Mouse (Mus musculus): ENCODE measurements around the gene Plekhg1.

DNA sequence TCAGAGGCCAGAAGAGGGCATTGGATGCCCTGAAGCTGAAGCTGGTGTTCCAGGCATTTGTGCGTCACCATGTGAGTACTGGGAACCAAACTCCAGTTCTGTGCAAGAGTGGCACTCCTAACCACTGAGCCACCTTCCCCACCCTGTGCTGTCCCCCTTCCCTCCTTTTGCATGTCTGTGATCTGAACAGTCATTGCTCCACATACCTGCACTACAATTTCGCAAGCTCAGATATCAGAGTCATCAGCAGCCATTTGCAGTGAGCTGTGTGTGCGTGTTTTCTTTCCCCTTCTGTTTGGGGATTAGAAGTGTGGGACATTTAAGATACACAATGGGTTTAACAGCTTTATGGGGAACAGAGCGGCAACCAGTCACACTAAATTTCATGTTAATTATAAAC lies 46.4 kb downstream of the Plekhg1 start:
- TF ChIP-seq ZKSCAN1 (IDR thresholded peaks at IDR 0.05; ENCODE audit: borderline replicate concordance, low read depth, low read length): no peak
- no peak for TF ChIP-seq MAFK (IDR thresholded peaks at IDR 0.05; ENCODE audit: insufficient replicate concordance, low read length)
- no peak for TF ChIP-seq CHD1 (IDR thresholded peaks at IDR 0.05; ENCODE audit: low read depth, low read length)
- no peak for TF ChIP-seq NELFE (IDR thresholded peaks at IDR 0.05; ENCODE audit: low read depth, low read length)
- no peak for TF ChIP-seq PAX5 (IDR thresholded peaks at IDR 0.05; ENCODE audit: low read length)
- TF ChIP-seq ZNF384 (IDR thresholded peaks at IDR 0.05; ENCODE audit: low read depth, low read length): no peak
- TF ChIP-seq RCOR1 (conservative IDR thresholded peaks at IDR 0.05; ENCODE audit: low read depth, low read length): no peak
